Mouse (Mus musculus) 3T3-L1 (cell line): ENCODE measurements around the gene Plekhg1.

ENCODE experiments used
- DNase-seq: peaks from one replicate; pipeline ENCODE4 v3.0.0-alpha.2; 2015; ENCODE audit warnings: low read depth, low spot score

Gene Plekhg1

DNA sequence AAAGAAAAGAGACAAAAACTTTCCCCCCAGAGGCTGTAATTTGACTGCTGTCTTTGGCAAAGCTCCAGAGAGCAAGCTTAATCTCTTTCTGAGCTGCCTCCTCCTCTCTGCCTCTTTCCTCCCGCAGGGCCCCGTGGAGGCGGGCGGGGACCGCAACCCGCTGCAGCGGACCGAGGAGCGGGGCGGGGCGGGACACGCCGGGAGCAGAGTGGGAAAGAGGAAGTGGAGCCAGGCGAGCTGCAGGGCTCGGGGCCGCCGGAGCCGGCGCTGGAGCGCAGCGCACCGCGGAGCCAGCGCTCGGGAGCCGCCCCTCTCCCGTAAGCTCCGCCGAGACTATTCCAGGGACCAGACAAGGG lies at the start of gene Plekhg1:
Gene Plekhg1 (plus strand): TSS at position 217 of the 356 bp plus-strand sequence.
- no peak for DNase-seq

DNA sequence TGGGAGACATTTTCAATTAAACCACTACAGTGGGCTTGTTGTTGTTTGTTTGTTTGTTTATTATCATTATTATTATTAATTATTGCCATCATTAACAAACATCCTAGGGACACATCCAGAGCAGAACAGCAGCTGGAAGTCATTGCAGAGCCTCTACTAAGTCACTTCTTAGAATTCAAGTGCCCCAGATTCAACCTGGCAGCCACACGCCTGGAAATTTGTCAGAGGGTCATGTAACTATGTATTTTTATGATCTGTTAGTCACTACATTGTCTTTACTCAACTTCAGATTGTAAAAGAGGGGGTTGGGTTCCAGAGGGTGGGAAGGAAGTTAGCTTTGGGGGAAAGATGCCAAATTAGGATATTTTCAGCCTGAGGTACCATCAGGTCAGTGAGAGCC lies 47.4 kb upstream of the Plekhg1 start:
- no peak for DNase-seq

DNA sequence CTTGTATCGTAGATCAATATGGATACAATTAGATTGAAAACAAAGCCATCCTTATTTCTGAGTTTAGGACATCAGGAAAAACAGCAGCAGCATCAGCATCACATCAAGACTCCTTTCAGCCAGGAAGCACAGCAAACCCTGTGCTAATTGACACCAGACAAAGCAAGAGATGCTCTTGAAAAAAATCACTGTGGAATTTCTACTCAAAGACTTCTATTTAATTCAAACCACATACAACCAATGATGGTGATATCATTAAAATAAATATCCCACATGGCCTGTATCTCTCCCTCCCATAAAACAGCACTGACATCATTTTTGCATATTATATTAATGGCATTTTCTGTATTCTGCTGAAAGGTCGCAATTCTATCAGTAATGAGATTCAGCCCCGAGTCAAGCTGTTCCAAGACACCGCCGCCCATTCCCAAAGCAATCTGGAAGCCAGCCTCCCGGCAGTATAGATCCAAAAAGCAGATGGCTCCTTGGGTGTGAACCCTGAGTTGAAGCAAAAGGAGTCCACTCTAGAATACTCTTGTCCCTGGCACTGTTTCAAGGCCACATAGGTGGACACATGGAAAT lies 46.4 kb upstream of the Plekhg1 start:
- DNase-seq: no peak

DNA sequence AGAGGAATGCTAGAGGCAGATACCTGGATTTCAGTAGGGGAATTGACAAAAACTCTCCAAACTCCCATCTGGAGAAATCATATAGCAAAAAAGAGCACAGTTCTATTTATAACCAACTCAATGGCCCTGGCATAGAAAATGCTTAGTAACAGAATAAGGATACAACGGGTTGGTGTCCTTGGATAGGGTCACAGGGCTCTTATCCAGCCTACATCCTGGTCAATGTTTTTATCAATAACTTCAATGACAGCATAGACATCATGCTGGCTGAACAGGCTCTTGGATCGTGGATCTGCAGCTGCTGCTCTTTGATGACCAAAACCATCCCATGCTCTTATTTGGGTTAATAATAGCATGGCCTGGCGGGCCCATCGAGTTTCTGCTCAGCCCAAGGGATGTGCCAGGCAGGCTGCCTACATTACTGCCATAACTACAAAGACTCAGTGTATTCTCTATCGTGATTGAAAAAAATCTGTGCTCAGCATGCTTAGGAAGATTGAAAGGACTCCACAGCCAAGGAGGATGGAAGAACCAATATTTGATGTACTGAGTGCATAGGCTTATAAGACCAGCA lies 44.7 kb upstream of the Plekhg1 start:
- DNase-seq: no peak

- no peak for DNase-seq
Measured at GRCm38 (mm10) chr10:3696727-3697348, 43.3 kb upstream of the Plekhg1 start.

- no peak for DNase-seq
Measured at GRCm38 (mm10) chr10:3697500-3697899, 42.7 kb upstream of the Plekhg1 start.

DNA sequence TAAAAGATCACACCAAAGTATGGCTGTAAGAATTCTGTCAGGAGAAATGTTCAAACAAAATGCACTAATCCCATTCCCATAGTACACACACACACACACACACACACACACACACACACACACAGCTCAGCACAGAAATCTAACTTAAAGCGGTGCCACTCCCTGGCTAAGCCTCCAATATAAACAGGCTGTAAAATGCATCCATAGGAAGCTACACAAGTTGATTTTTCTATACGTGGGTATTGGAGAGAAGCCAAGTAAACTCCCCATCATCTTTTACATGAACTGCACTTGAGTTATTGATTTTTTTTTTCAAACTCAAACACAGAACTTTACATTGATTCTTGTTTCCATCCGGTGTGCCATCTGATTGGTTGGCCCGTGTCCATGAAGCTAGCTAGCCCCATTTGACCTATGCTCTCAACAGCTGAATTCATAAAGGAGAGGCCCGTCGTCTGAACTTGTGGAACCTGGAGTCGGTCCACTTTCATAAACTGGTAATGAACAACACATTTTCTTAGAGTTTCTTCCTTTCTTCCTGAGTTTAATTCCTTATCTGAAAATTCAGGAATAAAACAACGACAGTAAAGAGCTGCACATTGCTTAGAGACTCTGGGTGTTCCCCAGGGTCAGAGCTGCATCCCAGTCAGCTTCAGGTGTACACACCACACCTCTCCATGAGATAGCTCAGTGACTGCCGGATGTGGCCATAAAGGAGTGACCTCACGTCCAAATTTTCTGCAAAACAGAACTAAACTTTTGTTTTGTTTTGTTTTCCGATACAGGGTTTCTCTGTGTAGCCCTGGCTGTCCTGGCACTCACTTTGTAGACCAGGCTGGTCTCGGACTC lies 39.7 kb upstream of the Plekhg1 start:
- DNase-seq: no peak

DNA sequence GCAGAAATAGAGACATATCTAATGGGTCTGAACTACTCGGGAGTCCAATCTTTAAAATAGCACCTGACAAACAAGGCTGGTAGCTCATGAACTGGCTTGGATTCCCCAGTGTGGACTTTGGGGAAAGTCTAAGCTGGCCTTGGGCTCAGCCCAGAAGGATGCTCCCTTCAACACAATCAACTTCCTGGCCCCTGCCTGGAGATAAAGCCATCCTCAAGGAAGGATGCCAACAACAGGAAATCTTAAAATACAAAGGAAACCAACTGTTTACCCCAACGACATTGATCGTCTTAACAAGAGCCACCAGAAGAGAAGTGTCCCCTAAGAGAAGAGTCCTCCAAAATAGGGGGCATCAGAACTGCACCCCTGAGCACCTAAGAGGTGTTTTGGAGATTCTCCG lies 38.3 kb upstream of the Plekhg1 start:
- DNase-seq: no peak

DNA sequence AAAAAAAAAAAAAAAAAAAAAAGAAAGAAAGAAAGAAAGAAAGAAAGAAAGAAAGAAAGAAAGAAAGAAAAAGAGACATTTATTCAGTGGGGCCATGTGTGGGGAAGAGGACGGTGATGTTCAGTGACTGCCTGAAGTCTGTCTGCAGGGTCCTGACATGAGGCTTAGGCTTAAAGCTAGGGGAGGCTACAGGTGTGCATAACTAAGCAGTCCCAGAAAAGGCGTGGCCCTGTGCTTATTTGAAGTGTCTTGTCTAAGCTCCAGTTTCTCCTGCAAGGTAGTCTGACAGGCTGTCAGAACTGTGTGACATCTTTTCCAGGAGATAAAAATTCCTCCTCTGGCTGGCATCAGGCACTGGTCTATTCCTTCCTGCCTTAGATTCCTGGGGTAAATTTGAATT lies 37.6 kb upstream of the Plekhg1 start:
- no peak for DNase-seq

DNA sequence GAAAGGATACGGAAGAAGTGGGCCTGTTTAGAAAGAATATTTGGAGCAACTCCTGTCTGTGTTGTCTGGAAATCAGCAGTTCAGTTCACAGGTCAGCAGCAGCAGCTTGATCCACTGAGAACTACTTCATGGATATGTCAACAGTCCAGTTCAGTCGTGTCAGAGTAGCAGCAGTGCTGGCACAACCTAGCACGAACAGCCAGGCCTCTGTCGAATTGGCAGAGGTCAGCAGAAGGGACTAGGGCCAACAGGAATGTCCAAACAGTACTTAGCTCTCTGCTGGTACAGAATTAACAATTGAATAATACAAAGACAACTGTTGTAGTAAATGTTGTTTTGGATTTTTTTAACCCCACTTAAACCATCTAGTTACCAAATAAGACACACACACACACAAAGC lies 33.9 kb upstream of the Plekhg1 start:
- no peak for DNase-seq

GRCm38 (mm10) chr10:3710081-3710480 lies 30.1 kb upstream of the Plekhg1 start:
- DNase-seq: no peak

DNA sequence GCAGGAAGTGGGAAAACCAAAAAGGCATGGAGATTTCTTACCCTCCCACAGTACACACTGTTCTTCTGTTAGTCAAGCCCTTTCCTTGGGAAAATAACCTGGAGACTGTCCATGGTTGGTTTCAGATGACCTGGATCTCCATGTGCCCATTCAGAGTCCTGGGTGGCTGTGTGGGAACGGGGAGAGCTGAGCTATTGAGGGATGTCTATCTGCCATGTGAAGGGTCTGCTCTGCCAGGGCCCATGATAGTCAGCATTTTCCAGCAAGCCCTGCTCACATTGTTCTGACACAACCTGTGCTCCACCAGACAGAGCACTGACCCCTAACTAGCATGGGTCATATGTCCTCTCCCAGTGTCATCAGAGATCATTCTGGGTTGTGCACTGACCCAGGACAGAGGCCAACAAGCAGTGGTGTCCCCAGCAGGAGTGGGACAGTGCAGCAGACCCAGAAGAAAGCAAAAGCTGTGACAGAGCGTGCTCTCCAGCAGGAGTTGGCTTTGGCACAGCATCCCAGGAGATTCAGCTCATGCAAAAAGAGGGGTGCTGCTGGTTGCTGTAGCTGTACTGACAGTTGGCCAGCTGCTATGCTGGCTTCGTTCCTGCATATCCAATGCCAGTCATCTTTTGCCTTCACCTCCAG lies 24.7 kb upstream of the Plekhg1 start:
- no peak for DNase-seq

- DNase-seq: no peak
Measured at GRCm38 (mm10) chr10:3718021-3718865, 21.9 kb upstream of the Plekhg1 start.

DNA sequence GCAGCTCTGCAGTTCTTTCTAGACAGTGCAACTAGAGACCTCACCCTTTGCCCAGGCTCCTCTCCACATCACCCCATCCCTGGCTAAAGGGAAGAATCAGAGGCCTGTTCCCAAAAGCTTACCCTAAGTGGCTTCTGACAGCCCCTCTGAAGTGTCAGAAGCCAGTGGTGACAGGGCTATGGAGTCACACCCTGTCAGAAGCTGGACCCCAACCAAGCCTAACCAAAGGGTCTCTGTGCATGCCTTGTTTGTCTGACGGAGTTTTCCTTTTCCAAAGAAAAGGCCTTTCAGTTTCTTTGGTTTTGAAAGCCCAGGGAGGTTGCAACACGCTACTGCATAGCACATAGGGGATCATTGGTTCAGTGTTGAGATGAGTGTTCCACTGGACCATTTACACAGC lies 19.9 kb upstream of the Plekhg1 start:
- no peak for DNase-seq

GRCm38 (mm10) chr10:3722339-3722738 lies 17.8 kb upstream of the Plekhg1 start:
- DNase-seq: no peak

GRCm38 (mm10) chr10:3724665-3725064 lies 15.5 kb upstream of the Plekhg1 start:
- no peak for DNase-seq

- no peak for DNase-seq
Measured at GRCm38 (mm10) chr10:3729666-3730065, 10.5 kb upstream of the Plekhg1 start.

DNA sequence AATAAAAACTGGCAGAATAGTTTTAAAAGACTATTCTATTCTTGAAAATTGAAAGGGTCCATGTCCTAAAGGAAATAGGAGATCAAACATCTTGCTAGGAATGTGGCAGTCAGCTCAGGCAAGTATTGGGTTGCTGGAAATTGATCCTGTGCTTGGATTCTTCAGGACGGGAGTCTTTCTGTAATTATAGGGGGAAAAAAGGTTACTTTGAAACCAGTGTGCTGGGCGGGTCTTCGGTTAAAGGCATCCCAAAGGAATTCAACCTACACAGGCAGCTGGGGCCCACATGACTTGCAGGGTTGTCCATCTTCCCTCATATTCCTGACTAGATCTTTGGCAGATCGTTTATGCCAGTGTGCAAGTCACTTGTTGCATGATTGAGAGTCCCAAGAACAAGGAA lies 9.8 kb upstream of the Plekhg1 start:
- no peak for DNase-seq

- no peak for DNase-seq
Measured at GRCm38 (mm10) chr10:3737034-3737433, 3.1 kb upstream of the Plekhg1 start.

GRCm38 (mm10) chr10:3740504-3741388 lies 582 bp downstream of the Plekhg1 start:
- DNase-seq: no peak
